Mouse (Mus musculus) bone marrow macrophage, adult 2 months (primary cell): Measurements from ENCODE around the gene Cela3a.

Experiments used
- CTCF ChIP-seq: IDR thresholded peaks from 2 replicates; pipeline ENCODE4 v1.5.1; 2012; ENCODE audit warnings: low read depth, mild to moderate bottlenecking, low read length, moderate library complexity
- POLR2A ChIP-seq: IDR thresholded peaks from 2 replicates; pipeline ENCODE4 v1.6.1; 2012; ENCODE audit warnings: mild to moderate bottlenecking, low read depth, low read length, borderline replicate concordance

GRCm38 (mm10) chr4:137375314-137376278, 34.0 kb downstream of the Cela3a start:
- TF ChIP-seq CTCF (no peak), POLR2A (no peak)
